Mouse (Mus musculus): ENCODE measurements around the gene Mrtfa.
"Not testable (repeated sequence)": the region's sequence is repeated elsewhere in the genome, so short reads cannot be mapped to it uniquely, and the experiment has no call there.

The Mrtfa gene

GRCm38 (mm10) chr15:81190630-81191178 is at the start of gene Mrtfa:
Gene Mrtfa (minus strand): TSS chr15:81190757.
- in situ Hi-C loops (cut with MboI; ENCODE audit: unreplicated experiment in 2 of 2), result no loop called here

- in situ Hi-C loops (cut with MboI; ENCODE audit: unreplicated experiment in 2 of 2), result no loop called here
Measured at GRCm38 (mm10) chr15:81239794-81240343, 49.3 kb upstream of the Mrtfa start.

- in situ Hi-C loops (cut with MboI; ENCODE audit: unreplicated experiment in 2 of 2), result no loop called here
Measured at GRCm38 (mm10) chr15:81239261-81239660, 48.7 kb upstream of the Mrtfa start.

GRCm38 (mm10) chr15:81237471-81237870 is 46.9 kb upstream of the Mrtfa start:
- in situ Hi-C loops (cut with MboI; ENCODE audit: unreplicated experiment in 2 of 2), result no loop called here

- in situ Hi-C loops (cut with MboI; ENCODE audit: unreplicated experiment in 2 of 2), result no loop called here
Measured at GRCm38 (mm10) chr15:81236062-81236461, 45.5 kb upstream of the Mrtfa start.

GRCm38 (mm10) chr15:81235086-81235920 is 44.7 kb upstream of the Mrtfa start, which contains the start of gene Mchr1:
Gene Mchr1 (plus strand): TSS chr15:81235499.
- in situ Hi-C loops (cut with MboI; ENCODE audit: unreplicated experiment in 2 of 2), result no loop called here

- in situ Hi-C loops (cut with MboI; ENCODE audit: unreplicated experiment in 2 of 2), result no loop called here
Measured at GRCm38 (mm10) chr15:81231325-81231724, 40.8 kb upstream of the Mrtfa start.

- in situ Hi-C loops (cut with MboI; ENCODE audit: unreplicated experiment in 2 of 2), result no loop called here
Measured at GRCm38 (mm10) chr15:81229791-81230190, 39.2 kb upstream of the Mrtfa start.

- in situ Hi-C loops (cut with MboI; ENCODE audit: unreplicated experiment in 2 of 2), result no loop called here
Measured at GRCm38 (mm10) chr15:81228258-81228657, 37.7 kb upstream of the Mrtfa start.

- in situ Hi-C loops (cut with MboI; ENCODE audit: unreplicated experiment in 2 of 2), result no loop called here
Measured at GRCm38 (mm10) chr15:81227275-81227674, 36.7 kb upstream of the Mrtfa start.

- in situ Hi-C loops (cut with MboI; ENCODE audit: unreplicated experiment in 2 of 2), result no loop called here
Measured at GRCm38 (mm10) chr15:81226796-81227195, 36.2 kb upstream of the Mrtfa start.

GRCm38 (mm10) chr15:81225732-81226131 is 35.2 kb upstream of the Mrtfa start:
- in situ Hi-C loops (cut with MboI; ENCODE audit: unreplicated experiment in 2 of 2), result no loop called here

GRCm38 (mm10) chr15:81225016-81225415 is 34.5 kb upstream of the Mrtfa start:
- in situ Hi-C loops (cut with MboI; ENCODE audit: unreplicated experiment in 2 of 2), result no loop called here

GRCm38 (mm10) chr15:81221446-81221845 is 30.9 kb upstream of the Mrtfa start:
- in situ Hi-C loops (cut with MboI; ENCODE audit: unreplicated experiment in 2 of 2), result no loop called here

- in situ Hi-C loops (cut with MboI; ENCODE audit: unreplicated experiment in 2 of 2), result not testable (repeated sequence)
Measured at GRCm38 (mm10) chr15:81220051-81220450, 29.5 kb upstream of the Mrtfa start.

- in situ Hi-C loops (cut with MboI; ENCODE audit: unreplicated experiment in 2 of 2), result no loop called here
Measured at GRCm38 (mm10) chr15:81219054-81219453, 28.5 kb upstream of the Mrtfa start.

- in situ Hi-C loops (cut with MboI; ENCODE audit: unreplicated experiment in 2 of 2), result no loop called here
Measured at GRCm38 (mm10) chr15:81216906-81217653, 26.5 kb upstream of the Mrtfa start.

- in situ Hi-C loops (cut with MboI; ENCODE audit: unreplicated experiment in 2 of 2), result no loop called here
Measured at GRCm38 (mm10) chr15:81212976-81213375, 22.4 kb upstream of the Mrtfa start.

GRCm38 (mm10) chr15:81210496-81210895 is 19.9 kb upstream of the Mrtfa start:
- in situ Hi-C loops (cut with MboI; ENCODE audit: unreplicated experiment in 2 of 2), result no loop called here

- in situ Hi-C loops (cut with MboI; ENCODE audit: unreplicated experiment in 2 of 2), result loop anchor here in 1 of 2 experiments (5.0 kb wide), 1 partner anchor 100 kb away; no protein-coding TSS in a partner anchor
Measured at GRCm38 (mm10) chr15:81202462-81202861, 11.9 kb upstream of the Mrtfa start.

Measured in v-Abl transformed pro-B cells (cell line).